Mouse (Mus musculus) intestine, embryonic 16.5 days (tissue): ENCODE data around the gene Nlgn2. TPM values are rescaled to one million over a fixed set of nuclear protein-coding genes. Genes with fewer than 3 reads are reported as not detected.

Source experiments
- ATAC-seq: fragments of 200-750 bp; cut with Nextera tagmentation; 2 replicates; pipeline ENCODE4 v1.8.0; 2017; ENCODE audit warnings: moderate TSS enrichment, moderate library complexity
- H3K27ac ChIP-seq: fragments of 300-500 bp; sonication (generic); 2 replicates; pipeline ENCODE4 v1.5.1; 2014; ENCODE audit warnings: mild to moderate bottlenecking, low read length
- H3K27me3 ChIP-seq: fragments of 300-500 bp; sonication (generic); replicated peaks from 2 replicates; pipeline ENCODE4 v1.6.1; 2014; ENCODE audit warnings: low read length, control low read depth, mixed read lengths; ENCODE audit not compliant: control insufficient read depth, insufficient read depth
- H3K36me3 ChIP-seq: fragments of 300-500 bp; sonication (generic); 2 replicates; pipeline ENCODE4 v1.6.1; 2014; ENCODE audit warnings: low read length, control low read depth; ENCODE audit not compliant: control insufficient read depth, insufficient read depth
- H3K4me1 ChIP-seq: fragments of 300-500 bp; sonication (generic); 2 replicates; pipeline ENCODE4 v1.6.1; 2014; ENCODE audit warnings: low read length, control low read depth, mixed read lengths; ENCODE audit not compliant: control insufficient read depth, insufficient read depth
- H3K4me2 ChIP-seq: fragments of 300-500 bp; sonication (generic); 2 replicates; pipeline ENCODE4 v1.6.1; 2014; ENCODE audit warnings: low read depth, low read length, control low read depth
- H3K4me3 ChIP-seq: fragments of 300-500 bp; sonication (generic); 2 replicates; pipeline ENCODE4 v1.5.1; 2014; ENCODE audit warnings: mild to moderate bottlenecking, low read length
- H3K9ac ChIP-seq: fragments of 300-500 bp; sonication (generic); 2 replicates; pipeline ENCODE4 v1.6.1; 2014; ENCODE audit warnings: low read depth, low read length
- H3K9me3 ChIP-seq: fragments of 300-500 bp; sonication (generic); 2 replicates; pipeline ENCODE4 v1.6.1; 2016; ENCODE audit warnings: low read length, control low read depth; ENCODE audit not compliant: control insufficient read depth
- WGBS: fragments of 180-500 bp; shearing (Covaris S2); extraction: QIAGEN DNeasy Blood & Tissue Kit; methylation state at CpG from one replicate; pipeline ENCODE4 v1.1.7; 2014; 5-methylcytosine and 5-hydroxymethylcytosine counted together
- polyA plus RNA-seq: library from polyadenylated mRNA; unstranded; fragments of >200 nt; fragmentation: Nextera tagmentation; extraction: Ambion mirVana; gene quantifications from 2 replicates; pipeline ENCODE4 v1.2.1, GENCODE M21; 2015

Nlgn2 gene
- polyA plus RNA-seq, 1 experiment from 2014 or later: 4.1 TPM

- H3K36me3 ChIP-seq: peaks cover 21% of the 10 kb centered on the region; the same call in 1 of the 2 replicates
- 71% methylated on average over 8 of the region's 8 CpGs for WGBS
- no peak overlapping the region for H3K4me2 ChIP-seq
- no peak overlapping the region for H3K4me3 ChIP-seq
- H3K27ac ChIP-seq: no peak overlapping the region
- no peak for ATAC-seq
- H3K4me1 ChIP-seq: peaks cover 16% of the 10 kb centered on the region
- H3K27me3 ChIP-seq: no peaks in the 10 kb centered on the region
- no peak overlapping the region for H3K9ac ChIP-seq
- no peaks in the 10 kb centered on the region for H3K9me3 ChIP-seq
Measured at GRCm38 (mm10) chr11:69850754-69851153, 13.2 kb upstream of the Nlgn2 start.

GRCm38 (mm10) chr11:69849884-69850283 is 12.3 kb upstream of the Nlgn2 start:
- no peak for ATAC-seq
- Histone ChIP-seq H3K9ac (no peak overlapping the region), H3K27ac (no peak overlapping the region), H3K4me3 (no peak overlapping the region), H3K36me3 (peaks cover 21% of the 10 kb centered on the region; the same call in 1 of the 2 replicates), H3K4me2 (no peak overlapping the region), H3K27me3 (no peaks in the 10 kb centered on the region), H3K9me3 (no peaks in the 10 kb centered on the region), H3K4me1 (peaks cover 19% of the 10 kb centered on the region)
- WGBS: 91% methylated on average over 15 of the region's 15 CpGs

- no peak for ATAC-seq
- WGBS: 84% methylated on average over 9 of the region's 9 CpGs
- peaks cover 21% of the 10 kb centered on the region; the same call in 1 of the 2 replicates for H3K36me3 ChIP-seq
- H3K4me1 ChIP-seq: peaks cover 19% of the 10 kb centered on the region
- H3K9ac ChIP-seq: no peak overlapping the region
- 0 out of 2 replicates have a peak overlapping the region, but pooled peaks have one; percentile 18 for H3K27ac ChIP-seq
- H3K4me3 ChIP-seq: no peak overlapping the region
- H3K27me3 ChIP-seq: no peaks in the 10 kb centered on the region
- H3K4me2 ChIP-seq: no peak overlapping the region
- H3K9me3 ChIP-seq: no peaks in the 10 kb centered on the region
Measured at GRCm38 (mm10) chr11:69849128-69849527, 11.5 kb upstream of the Nlgn2 start.

GRCm38 (mm10) chr11:69848021-69848420 is 10.4 kb upstream of the Nlgn2 start:
- Histone ChIP-seq H3K4me1 (peaks cover 19% of the 10 kb centered on the region), H3K9me3 (no peaks in the 10 kb centered on the region), H3K36me3 (peaks cover 21% of the 10 kb centered on the region; the same call in 1 of the 2 replicates), H3K27ac (no peak overlapping the region), H3K4me3 (peak overlapping the region; percentile 70; the same call in 1 of the 2 replicates), H3K27me3 (no peaks in the 10 kb centered on the region), H3K9ac (peak overlapping the region; percentile 73), H3K4me2 (peak overlapping the region; percentile 80)
- ATAC-seq: no peak
- 96% methylated on average over 6 of the region's 6 CpGs for WGBS

- peak; percentile 62 for ATAC-seq
- Histone ChIP-seq H3K9ac (peak overlapping the region; percentile 73), H3K27me3 (no peaks in the 10 kb centered on the region), H3K9me3 (no peaks in the 10 kb centered on the region), H3K27ac (peak overlapping the region; percentile 96), H3K4me3 (peak overlapping the region; percentile 70), H3K4me2 (peak overlapping the region; percentile 80), H3K36me3 (peaks cover 21% of the 10 kb centered on the region; the same call in 1 of the 2 replicates), H3K4me1 (peaks cover 19% of the 10 kb centered on the region)
- WGBS: 7% methylated on average over 37 of the region's 37 CpGs
Measured at GRCm38 (mm10) chr11:69846738-69847688, 9.4 kb upstream of the Nlgn2 start.

GRCm38 (mm10) chr11:69846198-69846680 is 8.7 kb upstream of the Nlgn2 start, which contains the start of gene Plscr3:
Plscr3 (plus strand) TSS chr11:69846376.
- Histone ChIP-seq H3K27ac (peak within 1 kb of the TSS; percentile 96), H3K4me1 (peaks cover 19% of the 10 kb centered on the region), H3K36me3 (peaks cover 15% of the 10 kb centered on the region; the same call in 1 of the 2 replicates), H3K4me3 (peak within 1 kb of the TSS; percentile 70), H3K4me2 (peak within 1 kb of the TSS; percentile 80), H3K27me3 (no peaks in the 10 kb centered on the region), H3K9ac (peak within 1 kb of the TSS; percentile 73), H3K9me3 (no peaks in the 10 kb centered on the region)
- peak; percentile 93 for ATAC-seq
- under 1% methylated on average over 38 of the region's 38 CpGs for WGBS

- under 1% methylated on average over 7 of the region's 7 CpGs for WGBS
- Histone ChIP-seq H3K9ac (peak overlapping the region; percentile 79), H3K4me1 (peaks cover 27% of the 10 kb centered on the region), H3K4me2 (peak overlapping the region; percentile 75), H3K9me3 (no peaks in the 10 kb centered on the region), H3K27ac (peak overlapping the region; percentile 93), H3K27me3 (peaks cover 5% of the 10 kb centered on the region; the same call in 1 of the 2 replicates), H3K4me3 (peak overlapping the region; percentile 71), H3K36me3 (0 out of 2 replicates have a peak, but pooled peaks cover 3% of the 10 kb centered on the region)
- peak; percentile 16; the same call in 1 of the 2 replicates for ATAC-seq
Measured at GRCm38 (mm10) chr11:69838714-69839104, 1.1 kb upstream of the Nlgn2 start.

- peak within 1 kb of the TSS; percentile 71 for H3K4me3 ChIP-seq
- 0% methylated on average over 34 of the region's 34 CpGs for WGBS
- peaks cover 29% of the 10 kb centered on the region for H3K4me1 ChIP-seq
- peak within 1 kb of the TSS; percentile 79 for H3K9ac ChIP-seq
- H3K36me3 ChIP-seq: 0 out of 2 replicates have a peak, but pooled peaks cover 3% of the 10 kb centered on the region
- peaks cover 5% of the 10 kb centered on the region; the same call in 1 of the 2 replicates for H3K27me3 ChIP-seq
- peak within 1 kb of the TSS; percentile 95 for H3K4me2 ChIP-seq
- peak; percentile 93 for ATAC-seq
- peak within 1 kb of the TSS; percentile 93 for H3K27ac ChIP-seq
- no peaks in the 10 kb centered on the region for H3K9me3 ChIP-seq
Measured at GRCm38 (mm10) chr11:69837952-69838713, 549 bp upstream of the Nlgn2 start, which contains the start of gene Tmem256. Tmem256 (plus strand) TSS chr11:69838514.
